Comparison of ENCODE assay signal across 8 mouse cellular contexts in the genomic region with DNA sequence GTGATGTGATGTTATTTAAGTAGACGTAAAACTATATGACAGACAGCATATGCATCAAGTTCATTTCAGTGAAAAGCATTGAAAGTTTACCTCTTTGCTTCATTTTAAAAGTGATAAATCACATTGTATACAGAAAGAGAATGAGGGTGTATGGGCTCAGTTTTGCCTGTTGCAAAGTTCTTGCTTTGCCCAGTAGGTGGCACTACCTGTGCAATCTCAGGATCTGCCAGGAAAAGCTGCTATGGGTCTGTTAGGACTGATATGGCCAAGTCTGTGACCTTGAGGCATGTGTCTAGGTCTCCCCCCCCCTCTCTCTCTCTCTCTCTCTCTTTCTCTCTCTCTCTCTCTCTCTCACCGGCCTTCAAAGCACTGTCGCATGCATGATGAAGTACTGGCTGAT.
DNase-seq lines count a peak whose midpoint lies in the region; ATAC-seq and TF ChIP-seq lines count a peak whose summit lies in the region.

No protein-coding gene starts in this region.

- TF ChIP-seq POLR2A in embryonic fibroblast, embryonic 13.5 days (IDR thresholded peaks at IDR 0.05; ENCODE audit: low read depth, low read length): no peak
- TF ChIP-seq POLR2A in lung, adult 2 months (IDR thresholded peaks at IDR 0.05; ENCODE audit: borderline replicate concordance, extremely low read depth, low read depth, low read length): no peak

- no peaks in the 10 kb centered on the region for H3K9me3 ChIP-seq in intestine, embryonic 16.5 days (ENCODE audit: control insufficient read depth, low read length)

- ATAC-seq in erythroid progenitor cell, adult 5-6 weeks (replicated peaks; ENCODE audit: low FRiP score, poor library complexity, severe bottlenecking): no peak
- ATAC-seq in intestine, embryonic 16.5 days: no peak

- H3K4me2 ChIP-seq in intestine, embryonic 16.5 days (ENCODE audit: low read depth, low read length): no peak overlapping the region

- no peaks in the 10 kb centered on the region for H3K36me3 ChIP-seq in intestine, embryonic 16.5 days (ENCODE audit: control insufficient read depth, insufficient read depth, low read length)

- peak; percentile 20; the same call in 1 of the 2 replicates for TF ChIP-seq CTCF in embryonic fibroblast, embryonic 13.5 days (IDR thresholded peaks at IDR 0.05; ENCODE audit: borderline replicate concordance, insufficient read depth, low read length)
- peak; percentile 19; the same call in 1 of the 2 replicates for TF ChIP-seq CTCF in lung, adult 2 months (IDR thresholded peaks at IDR 0.05; ENCODE audit: insufficient read depth, low read length)

- intact Hi-C loops in heart, postnatal 10 days (cut with DNase I): no loop called here
- intact Hi-C loops in heart, postnatal 36 days (cut with DNase I): no loop called here

- H3K4me3 ChIP-seq in embryonic fibroblast, embryonic 13.5 days (ENCODE audit: insufficient read depth, low read length): no peak overlapping the region
- H3K4me3 ChIP-seq in lung, adult 2 months (replicated peaks; ENCODE audit: extremely low read depth, low read depth, low read length): no peak overlapping the region
- H3K4me3 ChIP-seq in intestine, embryonic 16.5 days (ENCODE audit: low read length): no peak overlapping the region

- no peak overlapping the region for H3K27ac ChIP-seq in embryonic fibroblast, embryonic 13.5 days (ENCODE audit: insufficient read depth, low read length)
- H3K27ac ChIP-seq in intestine, embryonic 16.5 days (ENCODE audit: low read length): no peak overlapping the region

- DNase-seq in heart, postnatal 10 days: peak; percentile 8
- DNase-seq in heart, postnatal 36 days: no peak
- peak; percentile 6 for DNase-seq in urinary bladder, postnatal 14 days (ENCODE audit: low spot score)
- no peak for DNase-seq in urinary bladder, adult 2 months (ENCODE audit: low spot score)
- DNase-seq in lung, adult 2 months: no peak

- H3K4me1 ChIP-seq in embryonic fibroblast, embryonic 13.5 days (ENCODE audit: control insufficient read depth, insufficient read depth, low read length): no peaks in the 10 kb centered on the region
- no peaks in the 10 kb centered on the region for H3K4me1 ChIP-seq in lung, adult 2 months (ENCODE audit: control insufficient read depth, insufficient read depth, low read length)
- no peaks in the 10 kb centered on the region for H3K4me1 ChIP-seq in intestine, embryonic 16.5 days (ENCODE audit: control insufficient read depth, insufficient read depth, low read length)

- 71% methylated on average over 3 of the region's 3 CpGs for WGBS in lung, adult 2 months
- WGBS in intestine, embryonic 16.5 days: 60% methylated on average over 3 of the region's 3 CpGs

- no peak overlapping the region for H3K9ac ChIP-seq in intestine, embryonic 16.5 days (ENCODE audit: low read depth, low read length)

- no peaks in the 10 kb centered on the region for H3K27me3 ChIP-seq in intestine, embryonic 16.5 days (replicated peaks; ENCODE audit: control insufficient read depth, insufficient read depth, low read length)

Comparison
In these comparisons a context has a peak if more than half of its experiments do, and no peak if none do; other contexts are left out.
1. DNase-seq: peak in heart, postnatal 10 days (2 of 2) and urinary bladder, postnatal 14 days (single experiment); none in heart, postnatal 36 days (0 of 2), urinary bladder, adult 2 months (single experiment) and lung, adult 2 months (single experiment).